Mouse (Mus musculus) small intestine, adult 2 months (tissue): ENCODE data around the gene Rab22a.

Experiments
- CTCF ChIP-seq: fragments of 200-500 bp; IDR thresholded peaks from 2 replicates; pipeline ENCODE4 v1.5.1; 2012; ENCODE audit warnings: low read depth, mild to moderate bottlenecking, control low read depth, inconsistent platforms, low read length, moderate library complexity, mixed read lengths; ENCODE audit not compliant: insufficient replicate concordance, insufficient read length; ENCODE audit errors: extremely low read depth
- POLR2A ChIP-seq: fragments of 200-500 bp; IDR thresholded peaks from 2 replicates; pipeline ENCODE4 v1.6.1; 2012; ENCODE audit warnings: low read depth, mild to moderate bottlenecking, control low read depth, inconsistent platforms, low read length, moderate library complexity

DNA sequence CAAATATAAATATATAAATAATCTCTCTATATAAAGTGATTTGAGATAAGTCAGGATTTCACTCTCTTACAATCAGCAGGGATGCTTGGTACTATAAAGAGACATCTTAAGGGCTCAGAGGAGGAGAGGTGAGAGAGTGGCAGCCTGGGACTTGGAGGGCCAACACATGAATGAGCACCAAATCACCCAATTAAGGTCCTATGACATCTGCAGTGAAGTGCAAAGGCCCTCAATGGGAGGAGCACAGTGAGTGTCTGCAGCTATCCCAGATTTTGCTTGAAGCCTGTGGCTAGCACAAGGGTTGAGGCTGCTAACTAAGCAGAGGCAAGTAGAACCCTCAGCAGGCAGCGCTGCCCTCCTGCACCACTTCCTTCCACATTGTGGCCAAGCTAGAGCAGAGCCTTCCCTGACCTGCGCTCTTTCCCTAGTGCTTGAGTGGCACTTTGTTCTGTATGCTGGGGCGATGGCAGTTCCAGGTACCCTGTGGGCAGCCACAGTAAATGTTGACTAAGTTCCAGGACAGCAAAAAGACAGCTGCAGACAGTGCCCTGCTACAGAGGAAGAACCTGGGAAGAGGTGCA, 26.3 kb downstream of the Rab22a start:
- TF ChIP-seq CTCF (no peak), POLR2A (no peak)
